Mouse (Mus musculus) kidney, embryonic 15.5 days (tissue): ENCODE measurements at regions not wholly inside any gene's neighbourhood (a gene's known extent, or its start where the extent isn't known, plus 50 kb on each side); places are given as distances from the start of the nearest gene placed in this dataset.

Source experiments
- ATAC-seq: fragments of 200-750 bp; cut with Nextera tagmentation; replicated peaks from 2 replicates; pipeline ENCODE4 v1.8.0; 2017; ENCODE audit warnings: moderate TSS enrichment; ENCODE audit not compliant: low FRiP score
- H3K27ac ChIP-seq: fragments of 300-500 bp; sonication (generic); 2 replicates; pipeline ENCODE4 v1.5.1; 2015; ENCODE audit warnings: mild to moderate bottlenecking, inconsistent platforms
- H3K27me3 ChIP-seq: fragments of 300-500 bp; sonication (generic); 2 replicates; pipeline ENCODE4 v1.6.1; 2015; ENCODE audit warnings: inconsistent platforms
- H3K36me3 ChIP-seq: fragments of 300-500 bp; sonication (generic); 2 replicates; pipeline ENCODE4 v1.6.1; 2015; ENCODE audit warnings: inconsistent platforms
- H3K4me1 ChIP-seq: fragments of 300-500 bp; sonication (generic); 2 replicates; pipeline ENCODE4 v1.6.1; 2015; ENCODE audit warnings: inconsistent platforms
- H3K4me2 ChIP-seq: fragments of 300-500 bp; sonication (generic); 2 replicates; pipeline ENCODE4 v1.6.1; 2015; ENCODE audit warnings: moderate library complexity, mild to moderate bottlenecking, inconsistent platforms
- H3K4me3 ChIP-seq: fragments of 300-500 bp; sonication (generic); replicated peaks from 2 replicates; pipeline ENCODE4 v1.5.1; 2015; ENCODE audit warnings: mild to moderate bottlenecking, inconsistent platforms
- H3K9ac ChIP-seq: fragments of 300-500 bp; sonication (generic); 2 replicates; pipeline ENCODE4 v1.6.1; 2015; ENCODE audit warnings: mild to moderate bottlenecking, inconsistent platforms
- H3K9me3 ChIP-seq: fragments of 300-500 bp; sonication (generic); replicated peaks from 2 replicates; pipeline ENCODE4 v1.6.1; 2016; ENCODE audit warnings: inconsistent platforms
- WGBS: fragments of 180-500 bp; shearing (Covaris S2); methylation state at CpG from one replicate; pipeline ENCODE4 v1.1.7; 2015; ENCODE audit warnings: mixed read lengths; 5-methylcytosine and 5-hydroxymethylcytosine counted together

- H3K36me3 ChIP-seq = no peaks in the 10 kb centered on the region
- ATAC-seq = no peak
- H3K4me3 ChIP-seq = no peak overlapping the region
- H3K4me1 ChIP-seq = no peaks in the 10 kb centered on the region
- 58% methylated on average over 4 of the region's 4 CpGs for WGBS
- no peaks in the 10 kb centered on the region for H3K9me3 ChIP-seq
- no peaks in the 10 kb centered on the region for H3K27me3 ChIP-seq
- H3K27ac ChIP-seq = no peak overlapping the region
- no peak overlapping the region for H3K4me2 ChIP-seq
- no peak overlapping the region for H3K9ac ChIP-seq
These were observed 193.3 kb downstream of the Alx1 start for GRCm38 (mm10) chr10:102836567-102837224.

GRCm38 (mm10) chr10:102835814-102836213 lies 194.2 kb downstream of the Alx1 start:
- Histone ChIP-seq H3K36me3 (no peaks in the 10 kb centered on the region), H3K4me3 (no peak overlapping the region), H3K9ac (no peak overlapping the region), H3K27ac (no peak overlapping the region), H3K4me1 (no peaks in the 10 kb centered on the region), H3K4me2 (no peak overlapping the region), H3K9me3 (no peaks in the 10 kb centered on the region), H3K27me3 (no peaks in the 10 kb centered on the region)
- ATAC-seq = no peak
- WGBS = 47% methylated on average over 1 of the region's 1 CpGs

- H3K4me2 ChIP-seq = no peak overlapping the region
- H3K27ac ChIP-seq = no peak overlapping the region
- H3K4me1 ChIP-seq = no peaks in the 10 kb centered on the region
- no peak overlapping the region for H3K9ac ChIP-seq
- no peak for ATAC-seq
- H3K4me3 ChIP-seq = no peak overlapping the region
- H3K27me3 ChIP-seq = no peaks in the 10 kb centered on the region
- no peaks in the 10 kb centered on the region for H3K36me3 ChIP-seq
- H3K9me3 ChIP-seq = no peaks in the 10 kb centered on the region
- 80% methylated on average over 3 of the region's 3 CpGs for WGBS
These were observed 200.4 kb downstream of the Alx1 start for GRCm38 (mm10) chr10:102829606-102830005.

- no peak for ATAC-seq
- Histone ChIP-seq H3K4me3 (no peak overlapping the region), H3K9ac (no peak overlapping the region), H3K4me1 (no peaks in the 10 kb centered on the region), H3K27ac (no peak overlapping the region), H3K9me3 (no peaks in the 10 kb centered on the region), H3K27me3 (no peaks in the 10 kb centered on the region), H3K36me3 (no peaks in the 10 kb centered on the region), H3K4me2 (no peak overlapping the region)
These were observed 206.6 kb downstream of the Alx1 start for GRCm38 (mm10) chr10:102823434-102823833.

- no peak for ATAC-seq
- Histone ChIP-seq H3K4me1 (no peaks in the 10 kb centered on the region), H3K4me2 (no peak overlapping the region), H3K36me3 (no peaks in the 10 kb centered on the region), H3K4me3 (no peak overlapping the region), H3K9ac (no peak overlapping the region), H3K27ac (no peak overlapping the region), H3K9me3 (no peaks in the 10 kb centered on the region), H3K27me3 (no peaks in the 10 kb centered on the region)
- WGBS = 88% methylated on average over 3 of the region's 3 CpGs
These were observed 228.6 kb downstream of the Alx1 start for GRCm38 (mm10) chr10:102801391-102801790.

GRCm38 (mm10) chr10:102779243-102779642 lies 250.8 kb downstream of the Alx1 start:
- WGBS = 82% methylated on average over 2 of the region's 2 CpGs
- H3K9ac ChIP-seq = no peak overlapping the region
- H3K27me3 ChIP-seq = no peaks in the 10 kb centered on the region
- H3K4me1 ChIP-seq = no peaks in the 10 kb centered on the region
- no peak overlapping the region for H3K4me3 ChIP-seq
- H3K4me2 ChIP-seq = no peak overlapping the region
- no peak overlapping the region for H3K27ac ChIP-seq
- no peaks in the 10 kb centered on the region for H3K36me3 ChIP-seq
- no peaks in the 10 kb centered on the region for H3K9me3 ChIP-seq
- ATAC-seq = no peak

GRCm38 (mm10) chr10:102763696-102764095 lies 251.7 kb downstream of the Rassf9 start:
- H3K4me3 ChIP-seq = no peak overlapping the region
- H3K9ac ChIP-seq = no peak overlapping the region
- H3K4me2 ChIP-seq = no peak overlapping the region
- H3K36me3 ChIP-seq = no peaks in the 10 kb centered on the region
- no peak for ATAC-seq
- H3K27me3 ChIP-seq = no peaks in the 10 kb centered on the region
- 79% methylated on average over 4 of the region's 4 CpGs for WGBS
- H3K4me1 ChIP-seq = no peaks in the 10 kb centered on the region
- H3K27ac ChIP-seq = no peak overlapping the region
- no peaks in the 10 kb centered on the region for H3K9me3 ChIP-seq

- no peak overlapping the region for H3K4me3 ChIP-seq
- H3K4me1 ChIP-seq = no peaks in the 10 kb centered on the region
- 80% methylated on average over 2 of the region's 2 CpGs for WGBS
- ATAC-seq = no peak
- H3K27me3 ChIP-seq = no peaks in the 10 kb centered on the region
- H3K9me3 ChIP-seq = no peaks in the 10 kb centered on the region
- H3K4me2 ChIP-seq = no peak overlapping the region
- no peak overlapping the region for H3K27ac ChIP-seq
- H3K9ac ChIP-seq = no peak overlapping the region
- H3K36me3 ChIP-seq = no peaks in the 10 kb centered on the region
These were observed 250.4 kb downstream of the Rassf9 start for GRCm38 (mm10) chr10:102762378-102762777.

- Histone ChIP-seq H3K27me3 (no peaks in the 10 kb centered on the region), H3K4me2 (no peak overlapping the region), H3K36me3 (no peaks in the 10 kb centered on the region), H3K4me3 (no peak overlapping the region), H3K4me1 (no peaks in the 10 kb centered on the region), H3K9ac (no peak overlapping the region), H3K9me3 (no peaks in the 10 kb centered on the region), H3K27ac (no peak overlapping the region)
- 52% methylated on average over 3 of the region's 3 CpGs for WGBS
- ATAC-seq = 0 out of 2 replicates have a peak, but pooled peaks have one; percentile 43
These were observed 223.2 kb downstream of the Rassf9 start for GRCm38 (mm10) chr10:102735207-102735606.

- 55% methylated on average over 6 of the region's 6 CpGs for WGBS
- Histone ChIP-seq H3K36me3 (no peaks in the 10 kb centered on the region), H3K4me2 (no peak overlapping the region), H3K9me3 (no peaks in the 10 kb centered on the region), H3K9ac (no peak overlapping the region), H3K4me3 (no peak overlapping the region), H3K27ac (no peak overlapping the region), H3K27me3 (no peaks in the 10 kb centered on the region), H3K4me1 (no peaks in the 10 kb centered on the region)
- ATAC-seq = no peak
These were observed 220.4 kb downstream of the Rassf9 start for GRCm38 (mm10) chr10:102732420-102732819.

GRCm38 (mm10) chr10:102712263-102712662 lies 200.2 kb downstream of the Rassf9 start:
- no peak overlapping the region for H3K4me3 ChIP-seq
- no peak overlapping the region for H3K4me2 ChIP-seq
- no peaks in the 10 kb centered on the region for H3K4me1 ChIP-seq
- ATAC-seq = no peak
- no peaks in the 10 kb centered on the region for H3K9me3 ChIP-seq
- no peak overlapping the region for H3K27ac ChIP-seq
- no peaks in the 10 kb centered on the region for H3K27me3 ChIP-seq
- no peak overlapping the region for H3K9ac ChIP-seq
- 45% methylated on average over 2 of the region's 2 CpGs for WGBS
- no peaks in the 10 kb centered on the region for H3K36me3 ChIP-seq

GRCm38 (mm10) chr10:102705848-102706247 lies 193.8 kb downstream of the Rassf9 start:
- Histone ChIP-seq H3K9me3 (no peaks in the 10 kb centered on the region), H3K9ac (no peak overlapping the region), H3K4me3 (no peak overlapping the region), H3K27ac (no peak overlapping the region), H3K27me3 (no peaks in the 10 kb centered on the region), H3K4me2 (no peak overlapping the region), H3K36me3 (no peaks in the 10 kb centered on the region), H3K4me1 (no peaks in the 10 kb centered on the region)
- no peak for ATAC-seq
- WGBS = 90% methylated on average over 3 of the region's 3 CpGs

GRCm38 (mm10) chr10:102694810-102695209 lies 182.8 kb downstream of the Rassf9 start:
- Histone ChIP-seq H3K4me2 (no peak overlapping the region), H3K4me1 (no peaks in the 10 kb centered on the region), H3K9ac (no peak overlapping the region), H3K27ac (no peak overlapping the region), H3K36me3 (no peaks in the 10 kb centered on the region), H3K9me3 (no peaks in the 10 kb centered on the region), H3K4me3 (no peak overlapping the region), H3K27me3 (no peaks in the 10 kb centered on the region)
- ATAC-seq = no peak
- 88% methylated on average over 2 of the region's 2 CpGs for WGBS
